24 mouse cellular contexts compared by ENCODE assay signal in genomic region chr6:34628131-34628530, GRCm38 (mm10). TPM values are rescaled to one million over a fixed set of nuclear protein-coding genes. Genes with fewer than 3 reads are reported as not detected.
DNase-seq lines count a peak whose midpoint lies in the region; ATAC-seq and TF ChIP-seq lines count a peak whose summit lies in the region.
"Had no signal": no experiment of that assay in that cellular context is flagged by ENCODE, and none has a peak within 500 bp of the region (broad histone marks: within the 10 kb centered on the region; RNA-seq: fewer than 3 reads in every experiment).

No protein-coding gene starts in this region.

- H3K79me2 ChIP-seq in myocyte (ENCODE audit: control insufficient read depth, insufficient read depth): peaks cover 92% of the 10 kb centered on the region

- no peaks in the 10 kb centered on the region for H3K27me3 ChIP-seq in heart, embryonic 13.5 days (replicated peaks)
- H3K27me3 ChIP-seq in heart, embryonic 11.5 days (ENCODE audit: control insufficient read depth, insufficient read depth, low read length): no peaks in the 10 kb centered on the region
- no peaks in the 10 kb centered on the region for H3K27me3 ChIP-seq in myocyte (ENCODE audit: control insufficient read depth, insufficient read depth, insufficient read length)
- H3K27me3 ChIP-seq in hindbrain, embryonic 11.5 days (ENCODE audit: control insufficient read depth, insufficient read depth, low read length): no peaks in the 10 kb centered on the region
- H3K27me3 ChIP-seq: embryonic facial prominence, embryonic 15.5 days; forebrain, embryonic 12.5 days; heart, embryonic 15.5 days; Patski had no signal

- H3K9me3 ChIP-seq in heart, embryonic 13.5 days: no peaks in the 10 kb centered on the region
- no peaks in the 10 kb centered on the region for H3K9me3 ChIP-seq in heart, embryonic 11.5 days (replicated peaks; ENCODE audit: control insufficient read depth, low read length)
- no peaks in the 10 kb centered on the region for H3K9me3 ChIP-seq in hindbrain, embryonic 11.5 days (ENCODE audit: control insufficient read depth, low read length)
- H3K9me3 ChIP-seq: embryonic facial prominence, embryonic 15.5 days; forebrain, embryonic 12.5 days; heart, embryonic 15.5 days; hindbrain, embryonic 10.5 days had no signal

- no peak overlapping the region for H3K4me3 ChIP-seq in heart, embryonic 13.5 days
- H3K4me3 ChIP-seq in heart, embryonic 11.5 days (ENCODE audit: low read depth, low read length): no peak overlapping the region
- no peak overlapping the region for H3K4me3 ChIP-seq in myocyte
- H3K4me3 ChIP-seq in hindbrain, embryonic 11.5 days (ENCODE audit: low read depth, low read length): no peak overlapping the region
- H3K4me3 ChIP-seq: embryonic facial prominence, embryonic 15.5 days; forebrain, embryonic 12.5 days; heart, embryonic 15.5 days; hindbrain, embryonic 10.5 days had no signal

- no peak overlapping the region for H3K4me2 ChIP-seq in heart, embryonic 13.5 days
- no peak overlapping the region for H3K4me2 ChIP-seq in heart, embryonic 11.5 days
- H3K4me2 ChIP-seq in myocyte (ENCODE audit: low read depth): peak overlapping the region; percentile 40
- no peak overlapping the region for H3K4me2 ChIP-seq in hindbrain, embryonic 11.5 days (replicated peaks; ENCODE audit: low read depth, low read length)
- H3K4me2 ChIP-seq: embryonic facial prominence, embryonic 15.5 days; forebrain, embryonic 12.5 days; heart, embryonic 15.5 days had no signal

- H3K9ac ChIP-seq in heart, embryonic 13.5 days: no peak overlapping the region
- H3K9ac ChIP-seq in heart, embryonic 11.5 days (ENCODE audit: low read depth, low read length): no peak overlapping the region
- no peak overlapping the region for H3K9ac ChIP-seq in hindbrain, embryonic 11.5 days (ENCODE audit: low read depth, low read length)
- H3K9ac ChIP-seq: embryonic facial prominence, embryonic 15.5 days; forebrain, embryonic 12.5 days; heart, embryonic 15.5 days had no signal

- no peaks in the 10 kb centered on the region for H3K36me3 ChIP-seq in heart, embryonic 13.5 days
- no peaks in the 10 kb centered on the region for H3K36me3 ChIP-seq in heart, embryonic 11.5 days (ENCODE audit: control insufficient read depth, insufficient read depth, low read length)
- no peaks in the 10 kb centered on the region for H3K36me3 ChIP-seq in myocyte (ENCODE audit: control insufficient read depth, insufficient read depth)
- H3K36me3 ChIP-seq in hindbrain, embryonic 11.5 days (ENCODE audit: control insufficient read depth, insufficient read depth, low read length): no peaks in the 10 kb centered on the region
- H3K36me3 ChIP-seq: embryonic facial prominence, embryonic 15.5 days; forebrain, embryonic 12.5 days; heart, embryonic 15.5 days; hindbrain, embryonic 10.5 days had no signal

- no peak for TF ChIP-seq POLR2A in myocyte (IDR thresholded peaks at IDR 0.05; ENCODE audit: insufficient read length, low read depth)

- H3K4me1 ChIP-seq in heart, embryonic 13.5 days: peaks cover 55% of the 10 kb centered on the region
- peaks cover 4% of the 10 kb centered on the region; the same call in 1 of the 2 replicates for H3K4me1 ChIP-seq in heart, embryonic 11.5 days (ENCODE audit: control insufficient read depth, insufficient read depth, low read length)
- no peaks in the 10 kb centered on the region for H3K4me1 ChIP-seq in hindbrain, embryonic 11.5 days (replicated peaks; ENCODE audit: control insufficient read depth, insufficient read depth, low read length)
- H3K4me1 ChIP-seq: forebrain, embryonic 12.5 days; hindbrain, embryonic 10.5 days had no signal

- H3ac ChIP-seq in myocyte (ENCODE audit: control insufficient read depth, insufficient read length): no peak overlapping the region

- DNase-seq in 3T3-L1 (ENCODE audit: low read depth, low spot score) (peak; percentile 82), NIH3T3 (ENCODE audit: low read depth) (peak; percentile 76)
- no peak for DNase-seq in hindbrain, embryonic 11.5 days (ENCODE audit: low spot score)
- no peak for DNase-seq in cerebellum, adult 8-10 months
- DNase-seq: adrenal gland, adult 2 months; adrenal gland, postnatal 36 days; cerebellum, adult 2 months; cerebellum, postnatal 14 days; embryo, embryonic 11 days; gastrocnemius, postnatal 14 days; heart, postnatal 14 days; kidney, adult 18-20 months had no signal

- 0 out of 2 replicates have a peak overlapping the region, but pooled peaks have one; percentile 8 for H3K27ac ChIP-seq in heart, embryonic 13.5 days (replicated peaks)
- no peak overlapping the region for H3K27ac ChIP-seq in heart, embryonic 11.5 days (ENCODE audit: low read depth, low read length)
- H3K27ac ChIP-seq in hindbrain, embryonic 11.5 days (ENCODE audit: low read depth, low read length): no peak overlapping the region
- H3K27ac ChIP-seq: embryonic facial prominence, embryonic 15.5 days; forebrain, embryonic 12.5 days; heart, embryonic 15.5 days; hindbrain, embryonic 10.5 days had no signal

- no peak for ATAC-seq in heart, embryonic 13.5 days (ENCODE audit: extremely low read depth, insufficient number of reproducible peaks, low FRiP score, low TSS enrichment)
- no peak for ATAC-seq in heart, embryonic 11.5 days (replicated peaks; ENCODE audit: insufficient number of reproducible peaks, low FRiP score, low TSS enrichment)
- ATAC-seq in hindbrain, embryonic 11.5 days (ENCODE audit: low FRiP score): no peak
- ATAC-seq: activated CD4-positive, CD25-positive, alpha-beta regulatory T cell, adult 4 months; forebrain, embryonic 16.5 days; hindbrain, embryonic 16.5 days; inflammation-experienced regulatory T-cells, adult 6 months; Patski had no signal

- WGBS in heart, embryonic 13.5 days: 51% methylated on average over 1 of the region's 1 CpGs
- 46% methylated on average over 1 of the region's 1 CpGs for WGBS in heart, embryonic 11.5 days (ENCODE audit: insufficient replicate concordance)
- WGBS in hindbrain, embryonic 11.5 days: 65% methylated on average over 1 of the region's 1 CpGs

TF ChIP-seq in myocyte, 11 proteins besides CTCF, POLR2A, EP300 and RAD21:
- peak in 2 of 3 experiments; percentile 48 to 64 for TF ChIP-seq MYOD1 (IDR thresholded peaks at IDR 0.05; ENCODE audit: control insufficient read depth in 1 of 3, insufficient read length in 2 of 3, low read depth in 2 of 3)
- TF ChIP-seq MAX (IDR thresholded peaks at IDR 0.05; ENCODE audit: low read depth): no peak
- TF ChIP-seq CEBPB (IDR thresholded peaks at IDR 0.05; ENCODE audit: insufficient read depth, poor library complexity, severe bottlenecking): peak; percentile 59; the same call in 1 of the 2 replicates

RNA-seq across cellular contexts. Expression of gene Cald1, which starts 29.8 kb away (rescaled TPM):
- 165 and 173 TPM in 2 replicates for polyA plus RNA-seq in heart, embryonic 13.5 days (2015; fragmentation: Nextera tagmentation; extraction: Ambion mirVana)
- 144 and 167 TPM in 2 replicates for polyA plus RNA-seq in heart, embryonic 11.5 days (2014; fragmentation: Nextera tagmentation; extraction: Ambion mirVana)
- 88.1 TPM for polyA plus RNA-seq in myocyte (2012; fragmentation: generic; extraction: Trizol)
- 140 and 171 TPM in 2 replicates for polyA plus RNA-seq in hindbrain, embryonic 11.5 days (2014; fragmentation: Nextera tagmentation; extraction: Ambion mirVana)
- polyA plus RNA-seq: activated CD4-positive, CD25-positive, alpha-beta regulatory T cell, adult 4 months had no signal

Comparison
In these comparisons a context has a peak if more than half of its experiments do, and no peak if none do; other contexts are left out.
1. DNase-seq: peak in 3T3-L1 (single experiment) and NIH3T3 (single experiment); none in hindbrain, embryonic 11.5 days (single experiment) and cerebellum, adult 8-10 months (single experiment).